Mouse (Mus musculus): ENCODE measurements around the gene Fmnl2.

DNA sequence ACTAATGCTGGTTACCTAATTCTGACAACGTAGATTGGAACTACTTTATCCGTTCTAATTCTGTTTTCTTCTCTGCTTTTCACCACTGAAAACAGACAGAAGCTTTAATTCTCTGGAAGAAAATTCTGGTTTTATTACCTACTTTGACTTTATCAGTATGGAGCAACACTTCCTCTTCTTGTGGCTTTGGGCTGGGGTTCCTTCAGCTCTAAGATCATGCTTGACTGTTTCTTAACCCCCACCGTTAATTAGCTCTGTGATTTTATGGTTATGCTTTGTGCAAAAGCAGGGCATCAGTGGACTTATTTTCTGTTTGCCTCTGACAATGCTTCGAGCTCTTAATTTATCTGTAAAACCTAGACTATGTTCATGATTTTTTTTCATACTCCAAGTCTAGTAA, 29.6 kb upstream of the Fmnl2 start:
- TF ChIP-seq FOSL1 (IDR thresholded peaks at IDR 0.05; ENCODE audit: insufficient read depth, low read length, poor library complexity, severe bottlenecking) = no peak
- no peak for TF ChIP-seq CTCF (IDR thresholded peaks at IDR 0.05; ENCODE audit: control insufficient read depth, insufficient read depth, insufficient read length)
- no peak for TF ChIP-seq MYOD1 (IDR thresholded peaks at IDR 0.05; ENCODE audit: control insufficient read depth, insufficient read length, low read depth)
- TF ChIP-seq USF1 (IDR thresholded peaks at IDR 0.05; ENCODE audit: low read depth) = no peak
